In the genomic region with DNA sequence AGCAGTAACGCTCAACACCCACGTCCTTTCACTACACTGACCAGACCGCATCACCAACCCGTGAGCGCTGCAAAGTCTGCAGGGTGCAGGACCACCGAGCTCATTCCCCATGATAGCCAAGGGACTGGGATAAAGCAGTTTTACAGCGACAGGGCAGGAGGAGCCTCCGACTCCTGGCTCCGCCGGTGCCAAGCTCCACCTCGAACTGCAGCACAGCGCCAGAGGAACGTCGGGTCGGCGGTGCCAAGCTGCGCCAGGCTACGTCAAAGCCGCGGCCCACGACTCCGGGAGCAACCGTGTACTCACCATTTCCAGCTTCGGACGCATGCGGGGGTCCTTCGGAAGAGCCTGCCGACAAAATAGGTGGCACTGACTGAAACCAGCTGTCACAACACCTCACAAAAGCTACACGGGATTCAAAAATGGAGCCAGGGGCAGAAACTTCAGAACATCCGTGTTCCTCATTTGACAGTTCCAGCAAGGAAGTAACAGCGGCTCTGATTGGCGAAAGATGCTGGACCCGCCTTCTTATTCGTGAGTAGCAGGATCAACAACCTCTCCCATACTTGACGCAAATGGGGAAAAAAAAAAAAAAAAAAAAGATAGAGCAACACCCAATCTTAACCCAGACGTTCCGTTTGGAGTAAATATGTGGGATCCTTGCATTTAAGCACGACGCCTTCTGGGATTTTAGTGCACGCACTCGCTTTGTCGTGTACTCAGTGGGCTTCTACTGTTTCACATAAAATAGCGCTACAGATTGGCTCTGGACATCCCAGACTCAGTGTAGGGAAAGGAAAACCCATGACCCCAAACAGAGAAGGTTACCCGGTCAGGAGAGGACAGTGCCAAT, we compare ENCODE assay signal across 8 mouse cellular contexts. TPM values are rescaled to one million over a fixed set of nuclear protein-coding genes. Genes with fewer than 3 reads are reported as not detected.
DNase-seq lines count a peak whose midpoint lies in the region; ATAC-seq and TF ChIP-seq lines count a peak whose summit lies in the region.

A gene (minus strand): TSS at position 460 of the 853 bp plus-strand sequence.

- peak within 1 kb of the TSS; percentile 93 for H3K4me3 ChIP-seq in ES-Bruce4 (ENCODE audit: low read depth, low read length)
- peak within 1 kb of the TSS; percentile 86 for H3K4me3 ChIP-seq in forebrain, embryonic 13.5 days
- H3K4me3 ChIP-seq in liver, postnatal 0 days (ENCODE audit: low read depth, low read length): peak within 1 kb of the TSS; percentile 81
- H3K4me3 ChIP-seq in neural tube, embryonic 14.5 days (ENCODE audit: low read depth, low read length): peak within 1 kb of the TSS; percentile 82

- TF ChIP-seq CTCF in ES-Bruce4 (IDR thresholded peaks at IDR 0.05; ENCODE audit: low read depth, low read length): no peak
- TF ChIP-seq CTCF in liver, postnatal 0 days (IDR thresholded peaks at IDR 0.05; ENCODE audit: low read depth): 0 out of 2 replicates have a peak, but pooled peaks have one; percentile 8

- under 1% methylated on average over 44 of the region's 44 CpGs for WGBS in forebrain, embryonic 13.5 days
- WGBS in large intestine, adult 2 months: under 1% methylated on average over 44 of the region's 44 CpGs
- WGBS in liver, postnatal 0 days (ENCODE audit: insufficient replicate concordance): under 1% methylated on average over 44 of the region's 44 CpGs
- WGBS in neural tube, embryonic 14.5 days: under 1% methylated on average over 44 of the region's 44 CpGs

- no peak for TF ChIP-seq POLR2A in ES-Bruce4 (IDR thresholded peaks at IDR 0.05; ENCODE audit: insufficient read depth, low read length)

- no peaks in the 10 kb centered on the region for H3K36me3 ChIP-seq in ES-Bruce4 (ENCODE audit: control insufficient read depth, insufficient read depth, low read length, poor library complexity, severe bottlenecking)
- H3K36me3 ChIP-seq in forebrain, embryonic 13.5 days (ENCODE audit: poor library complexity, severe bottlenecking): no peaks in the 10 kb centered on the region
- H3K36me3 ChIP-seq in liver, postnatal 0 days (replicated peaks; ENCODE audit: insufficient read depth, low read length): no peaks in the 10 kb centered on the region
- no peaks in the 10 kb centered on the region for H3K36me3 ChIP-seq in neural tube, embryonic 14.5 days (ENCODE audit: control insufficient read depth, insufficient read depth, low read length)

- H3K27me3 ChIP-seq in ES-Bruce4 (ENCODE audit: control insufficient read depth, insufficient read depth, low read length, poor library complexity, severe bottlenecking): no peaks in the 10 kb centered on the region
- H3K27me3 ChIP-seq in forebrain, embryonic 13.5 days: no peaks in the 10 kb centered on the region
- no peaks in the 10 kb centered on the region for H3K27me3 ChIP-seq in liver, postnatal 0 days (ENCODE audit: insufficient read depth, low read length)
- H3K27me3 ChIP-seq in neural tube, embryonic 14.5 days (ENCODE audit: control insufficient read depth, insufficient read depth, low read length): no peaks in the 10 kb centered on the region

- peak within 1 kb of the TSS; percentile 74 for H3K4me2 ChIP-seq in forebrain, embryonic 13.5 days
- peak within 1 kb of the TSS; percentile 86 for H3K4me2 ChIP-seq in liver, postnatal 0 days (ENCODE audit: low read depth, low read length)
- peak within 1 kb of the TSS; percentile 70 for H3K4me2 ChIP-seq in neural tube, embryonic 14.5 days (ENCODE audit: low read depth, low read length)

- H3K27ac ChIP-seq in ES-Bruce4 (ENCODE audit: insufficient read depth, low read length): no peak within 1 kb of the TSS
- peak within 1 kb of the TSS; percentile 65 for H3K27ac ChIP-seq in forebrain, embryonic 13.5 days
- peak within 1 kb of the TSS; percentile 73 for H3K27ac ChIP-seq in liver, postnatal 0 days (ENCODE audit: low read depth)
- H3K27ac ChIP-seq in neural tube, embryonic 14.5 days (ENCODE audit: low read depth, low read length): peak within 1 kb of the TSS; percentile 63

- no peaks in the 10 kb centered on the region for H3K4me1 ChIP-seq in ES-Bruce4 (ENCODE audit: control insufficient read depth, insufficient read depth, low read length)
- H3K4me1 ChIP-seq in forebrain, embryonic 13.5 days: peaks cover 12% of the 10 kb centered on the region
- peaks cover 10% of the 10 kb centered on the region for H3K4me1 ChIP-seq in liver, postnatal 0 days (ENCODE audit: insufficient read depth)
- H3K4me1 ChIP-seq in neural tube, embryonic 14.5 days (ENCODE audit: control insufficient read depth, insufficient read depth, low read length): peaks cover 9% of the 10 kb centered on the region; the same call in 1 of the 2 replicates

- intact Hi-C loops in heart, postnatal 10 days (cut with DNase I): loop anchor here (5.0 to 10.0 kb wide), 2 partner anchors 37 to 310 kb away; a partner anchor contains a TSS

- DNase-seq in heart, postnatal 10 days: peak; percentile 95 to 96
- peak; percentile 94 for DNase-seq in large intestine, adult 2 months (ENCODE audit: low read depth, low spot score)
- DNase-seq in liver, postnatal 0 days: peak; percentile 92
- peak; percentile 86 for DNase-seq in testis, postnatal 10 days (ENCODE audit: low spot score)

- peak; percentile 99 for ATAC-seq in cerebellum, adult (ENCODE audit: insufficient number of reproducible peaks, low FRiP score, low TSS enrichment)
- peak; percentile 99 for ATAC-seq in forebrain, embryonic 13.5 days
- ATAC-seq in liver, postnatal 0 days: peak; percentile 100
- ATAC-seq in neural tube, embryonic 14.5 days (ENCODE audit: low read depth): peak; percentile 99

- no peaks in the 10 kb centered on the region for H3K9me3 ChIP-seq in ES-Bruce4 (replicated peaks; ENCODE audit: control insufficient read depth, insufficient read depth, low read length, poor library complexity, severe bottlenecking)
- no peaks in the 10 kb centered on the region for H3K9me3 ChIP-seq in forebrain, embryonic 13.5 days (replicated peaks)
- no peaks in the 10 kb centered on the region for H3K9me3 ChIP-seq in liver, postnatal 0 days (ENCODE audit: low read length)
- H3K9me3 ChIP-seq in neural tube, embryonic 14.5 days (ENCODE audit: control insufficient read depth, low read length): no peaks in the 10 kb centered on the region

- H3K9ac ChIP-seq in ES-Bruce4 (ENCODE audit: low read depth, poor library complexity, severe bottlenecking): peak within 1 kb of the TSS; percentile 44
- peak within 1 kb of the TSS; percentile 74 for H3K9ac ChIP-seq in forebrain, embryonic 13.5 days
- H3K9ac ChIP-seq in liver, postnatal 0 days (replicated peaks): peak within 1 kb of the TSS; percentile 76
- peak within 1 kb of the TSS; percentile 26 for H3K9ac ChIP-seq in neural tube, embryonic 14.5 days (replicated peaks; ENCODE audit: low read depth, low read length)

- TF ChIP-seq EP300 in ES-Bruce4 (IDR thresholded peaks at IDR 0.05; ENCODE audit: insufficient read depth, low read depth, low read length): no peak
- no peak for TF ChIP-seq EP300 in liver, postnatal 0 days (IDR thresholded peaks at IDR 0.05; ENCODE audit: low read depth)

RNA-seq across cellular contexts. Expression of the gene that starts here (rescaled TPM):
- polyA plus RNA-seq in ES-Bruce4 (2011; ENCODE audit: insufficient read depth, insufficient read length, low read depth, missing spikeins): 14.9 and 19.0 TPM in 2 replicates
- polyA plus RNA-seq in forebrain, embryonic 13.5 days (2015; fragmentation: Nextera tagmentation; extraction: Ambion mirVana): 22.6 and 23.2 TPM in 2 replicates
- 1 to 10 TPM; 6.6 to 6.8 TPM for total RNA-seq in heart, postnatal 10 days (2021)
- 1.1 and 2.6 TPM in 2 replicates for polyA plus RNA-seq in large intestine, adult 2 months (2012; rRNA removed)
- 3.2 and 5.2 TPM in 2 replicates for polyA plus RNA-seq in liver, postnatal 0 days (2015; fragmentation: Nextera tagmentation; extraction: Ambion mirVana)
- 14.4 and 15.9 TPM in 2 replicates for polyA plus RNA-seq in neural tube, embryonic 14.5 days (2014; fragmentation: Nextera tagmentation; extraction: Ambion mirVana)

Comparison
In these comparisons a context has a peak if more than half of its experiments do, and no peak if none do; other contexts are left out.
1. H3K9ac ChIP-seq: peak in every context shown above with its lines; median percentile 76 in liver, postnatal 0 days; 74 in forebrain, embryonic 13.5 days; 44 in ES-Bruce4; 26 in neural tube, embryonic 14.5 days.